Mouse (Mus musculus): Measurements from ENCODE around the gene Ccdc170. TPM values are rescaled to one million over a fixed set of nuclear protein-coding genes. Genes with fewer than 3 reads are reported as not detected.
"Not testable (repeated sequence)": the region's sequence is repeated elsewhere in the genome, so short reads cannot be mapped to it uniquely, and the experiment has no call there.

Gene Ccdc170
- total RNA-seq, 2 experiments from 2014 or later: 0.79 to 2.0 TPM

- no peak for DNase-seq (ENCODE audit: low spot score in 2 of 2)
Measured at GRCm38 (mm10) chr10:4598916-4599315, 116.6 kb downstream of the Ccdc170 start.

- no peak for DNase-seq (ENCODE audit: low spot score in 2 of 2)
Measured at GRCm38 (mm10) chr10:4599591-4599990, 117.3 kb downstream of the Ccdc170 start.

- no peak for DNase-seq (ENCODE audit: low spot score in 2 of 2)
Measured at GRCm38 (mm10) chr10:4600796-4601474, 118.6 kb downstream of the Ccdc170 start.

DNA sequence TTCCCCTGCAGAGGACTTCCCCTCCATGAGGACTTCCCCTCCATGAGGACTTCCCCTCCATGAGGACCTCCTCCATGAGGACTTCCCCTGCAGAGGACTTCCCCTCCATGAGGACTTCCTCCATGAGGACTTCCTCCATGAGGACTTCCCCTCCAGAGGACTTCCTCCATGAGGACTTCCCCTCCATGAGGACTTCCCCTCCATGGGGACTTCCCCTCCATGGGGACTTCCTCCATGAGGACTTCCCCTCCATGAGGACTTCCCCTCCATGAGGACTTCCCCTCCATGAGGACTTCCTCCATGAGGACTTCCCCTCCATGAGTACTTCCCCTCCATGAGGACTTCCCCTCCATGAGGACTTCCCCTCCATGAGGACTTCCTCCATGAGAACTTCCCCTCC is 119.3 kb downstream of the Ccdc170 start:
- DNase-seq (ENCODE audit: low spot score in 2 of 2): not testable (repeated sequence)

DNA sequence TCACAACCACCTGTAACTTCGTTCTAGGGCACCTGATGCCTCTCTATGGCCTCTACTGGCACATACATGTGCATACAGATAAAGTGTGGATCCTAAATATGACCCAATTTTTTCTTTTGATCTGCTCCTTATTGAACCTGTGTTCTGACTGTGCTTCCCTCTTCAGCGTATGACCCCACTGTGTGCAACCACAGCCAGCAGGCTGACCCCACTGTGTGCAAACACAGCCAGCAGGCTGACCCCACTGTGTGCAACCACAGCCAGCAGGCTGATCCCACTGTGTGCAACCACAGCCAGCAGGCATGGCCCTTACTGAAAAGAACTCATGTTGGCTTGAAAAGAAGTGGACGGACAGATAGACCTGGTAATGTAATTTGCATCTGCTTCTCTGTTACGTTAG is 120.2 kb downstream of the Ccdc170 start:
- no peak for DNase-seq (ENCODE audit: low spot score in 2 of 2)

- DNase-seq (ENCODE audit: low spot score in 2 of 2): no peak
Measured at GRCm38 (mm10) chr10:4604527-4605209, 122.4 kb downstream of the Ccdc170 start.

GRCm38 (mm10) chr10:4610234-4610633 is 127.9 kb downstream of the Ccdc170 start:
- no peak for DNase-seq (ENCODE audit: low spot score in 2 of 2)

DNA sequence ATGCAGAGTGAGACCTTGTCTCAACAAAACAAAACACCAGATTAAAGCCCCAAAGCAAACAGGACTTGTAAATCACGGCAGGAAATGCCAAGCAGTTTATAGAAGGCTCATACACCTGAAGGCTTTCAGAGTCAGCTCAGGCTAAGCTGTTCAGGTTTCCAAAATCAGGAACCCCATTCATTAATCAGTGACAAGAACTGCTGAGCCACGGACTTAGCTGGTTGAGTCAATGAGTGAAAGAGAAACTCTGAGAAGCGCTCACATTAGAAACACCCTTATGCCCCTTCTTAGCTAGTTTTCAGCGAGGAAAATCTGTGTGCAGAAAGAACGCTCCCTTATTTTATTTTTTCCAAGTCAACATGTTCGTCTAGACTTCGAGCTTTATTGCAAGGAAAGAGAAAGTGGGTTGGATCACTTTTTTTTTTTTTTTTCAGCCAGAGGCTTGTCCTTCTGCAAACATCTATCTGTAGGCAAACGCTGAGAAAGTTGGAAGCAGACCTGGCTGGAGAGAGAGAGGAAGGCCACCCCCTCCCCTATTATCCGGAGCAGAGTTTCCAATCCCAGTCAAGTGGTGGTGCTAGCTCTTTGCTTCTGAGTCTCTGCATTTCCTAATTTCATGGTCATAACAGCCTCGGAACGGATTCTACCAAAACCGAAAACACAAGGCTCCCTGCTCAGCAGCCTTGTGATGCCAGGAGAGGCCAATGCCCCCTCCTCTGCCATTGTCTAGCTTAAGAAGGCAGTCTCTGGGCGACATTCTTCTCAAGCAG is 129.3 kb downstream of the Ccdc170 start, which contains the start of gene Esr1:
Gene Esr1, plus strand, starts transcription at position 208 of the 770 bp plus-strand sequence.
- no peak for DNase-seq (ENCODE audit: low spot score in 2 of 2)

Other genes with a start within 250 kb of the Ccdc170 start
- 10 to 100 TPM; 58.7 to 74.8 TPM for gene Akap12, start 216.1 kb upstream of the Ccdc170 start, total RNA-seq (2021)
- 10 to 100 TPM; 11.1 to 13.4 TPM for gene Zbtb2, start 94.4 kb upstream of the Ccdc170 start, total RNA-seq (2021)
- 10 to 100 TPM; 46.8 to 49.4 TPM for gene Rmnd1, start 50.1 kb upstream of the Ccdc170 start, total RNA-seq (2021)
- gene Armt1, start 50.0 kb upstream of the Ccdc170 start, total RNA-seq (2021): 10 to 100 TPM; 20.0 to 21.6 TPM
- 10 to 100 TPM in 1 of 2 experiments, 1 to 10 TPM in 1; 9.5 to 11.0 TPM for gene Esr1, start 129.1 kb downstream of the Ccdc170 start, total RNA-seq (2021)

Data from adrenal gland, postnatal 4 days (tissue).